Mouse (Mus musculus) C2C12 (cell line): ENCODE data around the gene Npl.

ENCODE experiments used
- CTCF ChIP-seq: IDR thresholded peaks from one replicate; pipeline ENCODE4 v1.5.1; 2011; ENCODE audit not compliant: control insufficient read depth, insufficient read depth, insufficient read length
- FOSL1 ChIP-seq: IDR thresholded peaks from one replicate; pipeline ENCODE4 v1.8.0; 2011; ENCODE audit warnings: mild to moderate bottlenecking, low read length; ENCODE audit not compliant: poor library complexity, insufficient read depth, severe bottlenecking
- MYOG ChIP-seq: IDR thresholded peaks from one replicate; pipeline ENCODE4 v1.6.1; 2011; ENCODE audit not compliant: control insufficient read depth, insufficient read length; ENCODE audit errors: extremely low read depth
- USF1 ChIP-seq: IDR thresholded peaks from one replicate; pipeline ENCODE4 v1.6.1; 2011; ENCODE audit warnings: low read depth, mild to moderate bottlenecking, control low read depth, moderate library complexity

GRCm38 (mm10) chr1:153487500-153487879 lies 62.4 kb downstream of the Npl start, which contains the start of gene Dhx9:
- TF ChIP-seq CTCF: no peak
- TF ChIP-seq MYOG: no peak
- TF ChIP-seq FOSL1: no peak
- no peak for TF ChIP-seq USF1
